Mouse (Mus musculus): ENCODE measurements around the gene Rapgef3. TPM values are rescaled to one million over a fixed set of nuclear protein-coding genes. Genes with fewer than 3 reads are reported as not detected.

Gene Rapgef3
- polyA plus RNA-seq, 1 experiment = 6.6 TPM

GRCm38 (mm10) chr15:97728394-97728793, 39.4 kb downstream of the Rapgef3 start:
- H3K4me1 ChIP-seq (ENCODE audit: control insufficient read depth, insufficient read depth, low read length) = no peaks in the 10 kb centered on the region
- no peak overlapping the region for H3K27ac ChIP-seq (ENCODE audit: insufficient read depth, low read length)
- no peak overlapping the region for H3K4me3 ChIP-seq (ENCODE audit: insufficient read depth, low read length)
- no peak for TF ChIP-seq POLR2A (IDR thresholded peaks at IDR 0.05; ENCODE audit: low read depth, low read length)
- no peak for TF ChIP-seq CTCF (IDR thresholded peaks at IDR 0.05; ENCODE audit: borderline replicate concordance, insufficient read depth, low read length)

- Histone ChIP-seq H3K4me1 (ENCODE audit: control insufficient read depth, insufficient read depth, low read length) (no peaks in the 10 kb centered on the region), H3K27ac (ENCODE audit: insufficient read depth, low read length) (no peak overlapping the region), H3K4me3 (ENCODE audit: insufficient read depth, low read length) (no peak overlapping the region)
- TF ChIP-seq CTCF (IDR thresholded peaks at IDR 0.05; ENCODE audit: borderline replicate concordance, insufficient read depth, low read length) (no peak), POLR2A (IDR thresholded peaks at IDR 0.05; ENCODE audit: low read depth, low read length) (no peak)
These were observed 40.3 kb downstream of the Rapgef3 start for GRCm38 (mm10) chr15:97727520-97727919.

GRCm38 (mm10) chr15:97727048-97727447, 40.7 kb downstream of the Rapgef3 start:
- TF ChIP-seq POLR2A (IDR thresholded peaks at IDR 0.05; ENCODE audit: low read depth, low read length) (no peak), CTCF (IDR thresholded peaks at IDR 0.05; ENCODE audit: borderline replicate concordance, insufficient read depth, low read length) (no peak)
- H3K4me3 ChIP-seq (ENCODE audit: insufficient read depth, low read length) = no peak overlapping the region
- H3K4me1 ChIP-seq (ENCODE audit: control insufficient read depth, insufficient read depth, low read length) = no peaks in the 10 kb centered on the region
- no peak overlapping the region for H3K27ac ChIP-seq (ENCODE audit: insufficient read depth, low read length)

- TF ChIP-seq CTCF (IDR thresholded peaks at IDR 0.05; ENCODE audit: borderline replicate concordance, insufficient read depth, low read length) (no peak), POLR2A (IDR thresholded peaks at IDR 0.05; ENCODE audit: low read depth, low read length) (no peak)
- no peak overlapping the region for H3K4me3 ChIP-seq (ENCODE audit: insufficient read depth, low read length)
- no peak overlapping the region for H3K27ac ChIP-seq (ENCODE audit: insufficient read depth, low read length)
- no peaks in the 10 kb centered on the region for H3K4me1 ChIP-seq (ENCODE audit: control insufficient read depth, insufficient read depth, low read length)
These were observed 41.5 kb downstream of the Rapgef3 start for GRCm38 (mm10) chr15:97726310-97726709.

GRCm38 (mm10) chr15:97725198-97725785, 42.5 kb downstream of the Rapgef3 start:
- TF ChIP-seq CTCF (IDR thresholded peaks at IDR 0.05; ENCODE audit: borderline replicate concordance, insufficient read depth, low read length) (no peak), POLR2A (IDR thresholded peaks at IDR 0.05; ENCODE audit: low read depth, low read length) (no peak)
- H3K4me1 ChIP-seq (ENCODE audit: control insufficient read depth, insufficient read depth, low read length) = no peaks in the 10 kb centered on the region
- H3K27ac ChIP-seq (ENCODE audit: insufficient read depth, low read length) = no peak overlapping the region
- H3K4me3 ChIP-seq (ENCODE audit: insufficient read depth, low read length) = no peak overlapping the region

DNA sequence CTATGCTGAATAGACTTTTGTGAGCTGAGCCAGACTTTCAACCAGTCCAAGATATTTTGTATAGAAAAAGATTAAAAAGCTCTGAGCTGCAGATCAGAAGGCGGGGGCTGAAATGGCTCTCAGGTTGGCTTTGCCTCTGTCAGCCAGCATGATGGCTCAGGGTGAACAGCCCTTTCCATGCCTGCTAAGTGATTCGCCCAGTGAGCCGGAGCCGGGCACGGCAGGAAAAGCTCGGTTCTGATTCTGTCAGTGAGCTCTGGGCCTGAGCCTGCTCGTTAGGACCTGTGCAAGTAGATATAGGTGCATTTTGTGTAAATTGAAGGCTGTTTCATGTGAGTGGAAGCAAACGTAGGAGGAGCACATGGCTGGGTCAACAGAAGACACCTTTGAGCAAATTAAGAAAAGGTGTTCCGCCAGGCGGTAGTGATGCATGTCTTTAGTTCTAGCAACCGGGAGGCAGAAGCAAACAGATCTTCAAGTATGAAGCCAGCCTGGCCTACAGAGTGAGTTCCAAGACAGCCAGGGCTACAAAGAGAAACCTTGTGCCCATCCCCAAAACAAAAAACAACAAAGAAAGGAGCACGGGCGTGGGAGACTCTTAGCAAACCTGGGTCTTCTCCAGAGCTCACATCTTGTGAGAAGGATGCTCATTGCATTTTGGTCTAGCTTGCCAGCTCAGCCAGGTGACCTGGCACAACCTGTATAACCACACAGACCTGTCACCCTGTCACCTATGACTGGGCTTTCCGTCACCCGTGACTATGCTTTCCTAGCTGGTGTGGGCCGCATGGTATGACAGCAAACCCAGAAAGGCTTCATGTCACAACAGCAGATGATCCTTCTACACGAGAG, 43.2 kb downstream of the Rapgef3 start:
- H3K27ac ChIP-seq (ENCODE audit: insufficient read depth, low read length) = no peak overlapping the region
- no peaks in the 10 kb centered on the region for H3K4me1 ChIP-seq (ENCODE audit: control insufficient read depth, insufficient read depth, low read length)
- no peak overlapping the region for H3K4me3 ChIP-seq (ENCODE audit: insufficient read depth, low read length)
- TF ChIP-seq CTCF (IDR thresholded peaks at IDR 0.05; ENCODE audit: borderline replicate concordance, insufficient read depth, low read length) (no peak), POLR2A (IDR thresholded peaks at IDR 0.05; ENCODE audit: low read depth, low read length) (no peak)

DNA sequence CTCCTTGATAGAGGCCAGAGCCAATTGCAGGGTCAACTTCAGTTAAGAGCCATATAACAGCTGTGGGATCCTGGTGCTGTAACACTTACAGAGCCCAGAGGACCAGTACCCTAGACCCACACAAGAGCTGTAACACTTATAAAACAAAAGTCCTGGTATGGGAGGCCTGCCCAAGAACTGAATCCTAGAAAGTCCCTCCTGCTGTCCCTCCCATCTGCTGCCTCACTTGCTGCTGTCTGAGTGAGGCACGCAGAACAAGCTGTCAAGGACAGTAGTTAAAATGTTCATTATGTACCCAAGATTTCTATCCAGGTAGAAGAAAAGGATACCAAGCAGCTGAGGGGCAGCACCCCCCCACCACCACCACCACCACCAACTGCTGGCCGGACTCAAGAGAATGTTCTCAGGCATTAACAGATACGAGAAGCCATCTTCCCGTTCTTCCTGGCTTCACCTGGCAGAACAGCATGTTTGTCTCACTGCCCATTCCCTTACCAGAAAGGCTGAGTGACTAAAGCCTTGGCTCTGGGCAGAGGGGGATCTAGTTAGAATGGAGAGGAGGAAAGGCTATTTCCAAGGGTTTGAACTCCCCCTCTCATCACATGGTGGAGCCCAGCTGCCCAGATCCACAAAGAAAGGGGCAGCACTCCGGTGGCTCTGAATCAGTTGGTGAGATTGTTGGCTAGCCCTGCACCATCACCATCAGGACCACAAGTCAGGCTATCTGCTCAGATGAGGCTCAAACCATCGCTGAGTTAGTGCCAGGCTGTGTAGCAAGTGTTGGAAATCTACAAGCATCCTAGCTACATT, 44.0 kb downstream of the Rapgef3 start:
- no peaks in the 10 kb centered on the region for H3K4me1 ChIP-seq (ENCODE audit: control insufficient read depth, insufficient read depth, low read length)
- no peak overlapping the region for H3K27ac ChIP-seq (ENCODE audit: insufficient read depth, low read length)
- no peak overlapping the region for H3K4me3 ChIP-seq (ENCODE audit: insufficient read depth, low read length)
- no peak for TF ChIP-seq CTCF (IDR thresholded peaks at IDR 0.05; ENCODE audit: borderline replicate concordance, insufficient read depth, low read length)
- TF ChIP-seq POLR2A (IDR thresholded peaks at IDR 0.05; ENCODE audit: low read depth, low read length) = no peak

GRCm38 (mm10) chr15:97721008-97721701, 46.6 kb downstream of the Rapgef3 start:
- no peak overlapping the region for H3K27ac ChIP-seq (ENCODE audit: insufficient read depth, low read length)
- H3K4me1 ChIP-seq (ENCODE audit: control insufficient read depth, insufficient read depth, low read length) = no peaks in the 10 kb centered on the region
- no peak overlapping the region for H3K4me3 ChIP-seq (ENCODE audit: insufficient read depth, low read length)
- TF ChIP-seq CTCF (IDR thresholded peaks at IDR 0.05; ENCODE audit: borderline replicate concordance, insufficient read depth, low read length) = no peak
- TF ChIP-seq POLR2A (IDR thresholded peaks at IDR 0.05; ENCODE audit: low read depth, low read length) = no peak

- no peak for TF ChIP-seq CTCF (IDR thresholded peaks at IDR 0.05; ENCODE audit: borderline replicate concordance, insufficient read depth, low read length)
- Histone ChIP-seq H3K27ac (ENCODE audit: insufficient read depth, low read length) (no peak overlapping the region), H3K4me3 (ENCODE audit: insufficient read depth, low read length) (no peak overlapping the region), H3K4me1 (ENCODE audit: control insufficient read depth, insufficient read depth, low read length) (no peaks in the 10 kb centered on the region)
These were observed 47.6 kb downstream of the Rapgef3 start for GRCm38 (mm10) chr15:97720026-97720675.

Measured in embryonic fibroblast, embryonic 13.5 days (primary cell).